ENCODE assay signal across 7 mouse cellular contexts in genomic region chr5:43807744-43808696, GRCm38 (mm10). TPM values are rescaled to one million over a fixed set of nuclear protein-coding genes. Genes with fewer than 3 reads are reported as not detected.
A peak's percentile ranks its signal among the peaks of the same experiment; 100 is the strongest.
DNase-seq lines count a peak whose midpoint lies in the region; ATAC-seq and TF ChIP-seq lines count a peak whose summit lies in the region.

No protein-coding gene starts in this region.

- peak overlapping the region; percentile 73 for H3K4me2 ChIP-seq in heart, embryonic 14.5 days (ENCODE audit: low read length)
- peak overlapping the region; percentile 76 for H3K4me2 ChIP-seq in kidney, postnatal 0 days (ENCODE audit: low read length)

- H3K9me3 ChIP-seq in forebrain, embryonic 10.5 days: no peaks in the 10 kb centered on the region
- H3K9me3 ChIP-seq in heart, embryonic 14.5 days (ENCODE audit: control insufficient read depth, low read length): no peaks in the 10 kb centered on the region
- H3K9me3 ChIP-seq in kidney, postnatal 0 days (replicated peaks; ENCODE audit: low read length): no peaks in the 10 kb centered on the region

- ATAC-seq in heart, embryonic 14.5 days (ENCODE audit: insufficient number of reproducible peaks, insufficient read depth, low FRiP score, low read depth): peak; percentile 80
- ATAC-seq in kidney, postnatal 0 days (replicated peaks; ENCODE audit: low FRiP score, low read depth): peak; percentile 96
- ATAC-seq in monocyte, adult 5-6 weeks (replicated peaks; ENCODE audit: insufficient number of reproducible peaks, low FRiP score, low TSS enrichment, poor library complexity, severe bottlenecking): peak; percentile 80

- H3K27ac ChIP-seq in forebrain, embryonic 10.5 days: peak overlapping the region; percentile 90
- H3K27ac ChIP-seq in heart, embryonic 14.5 days (replicated peaks in 1 of 2; ENCODE audit: control insufficient read depth in 1 of 2, insufficient read depth in 1 of 2, low read depth in 2 of 2, low read length in 2 of 2): peak overlapping the region; percentile 58 to 80
- H3K27ac ChIP-seq in kidney, postnatal 0 days: peak overlapping the region; percentile 70
- no peak overlapping the region for H3K27ac ChIP-seq in liver, adult 2 months (replicated peaks; ENCODE audit: insufficient read depth, low read depth, low read length)

- peak; percentile 96 for DNase-seq in brain, adult 2 months (ENCODE audit: low read depth, low spot score)
- DNase-seq in forebrain, embryonic 10.5 days (ENCODE audit: extremely low spot score, low spot score): peak; percentile 85
- peak; percentile 91 for DNase-seq in kidney, postnatal 0 days (ENCODE audit: low spot score)
- no peak for DNase-seq in liver, adult 2 months (ENCODE audit: extremely low read depth, low read depth, low spot score)
- peak; percentile 45 to 66 for DNase-seq in spleen, postnatal 14 days (ENCODE audit: low spot score in 2 of 2)

- peak overlapping the region; percentile 78 for H3K9ac ChIP-seq in heart, embryonic 14.5 days (ENCODE audit: low read length)
- H3K9ac ChIP-seq in kidney, postnatal 0 days (ENCODE audit: low read depth, low read length): peak overlapping the region; percentile 69
- H3K9ac ChIP-seq in liver, adult 2 months (ENCODE audit: low read depth, low read length): 0 out of 2 replicates have a peak overlapping the region, but pooled peaks have one; percentile 59

- no peak for TF ChIP-seq POLR2A in liver, adult 2 months (IDR thresholded peaks at IDR 0.05; ENCODE audit: extremely low read depth, insufficient read depth, low read length)

- H3K27me3 ChIP-seq in forebrain, embryonic 10.5 days (ENCODE audit: poor library complexity, severe bottlenecking): peaks cover 12% of the 10 kb centered on the region
- no peaks in the 10 kb centered on the region for H3K27me3 ChIP-seq in heart, embryonic 14.5 days (ENCODE audit: control insufficient read depth, insufficient read depth, low read length)
- H3K27me3 ChIP-seq in kidney, postnatal 0 days (ENCODE audit: insufficient read depth, low read length): no peaks in the 10 kb centered on the region
- H3K27me3 ChIP-seq in liver, adult 2 months (ENCODE audit: control insufficient read depth, insufficient read depth, low read length): 0 out of 2 replicates have a peak, but pooled peaks cover 2% of the 10 kb centered on the region

- no peaks in the 10 kb centered on the region for H3K79me2 ChIP-seq in liver, adult 2 months (ENCODE audit: control insufficient read depth, insufficient read depth, low read length)

- TF ChIP-seq CTCF in kidney, postnatal 0 days (IDR thresholded peaks at IDR 0.05; ENCODE audit: low read depth): no peak
- no peak for TF ChIP-seq CTCF in liver, adult 2 months (IDR thresholded peaks at IDR 0.05; ENCODE audit: low read depth, low read length)

- H3K4me1 ChIP-seq in forebrain, embryonic 10.5 days: peaks cover 13% of the 10 kb centered on the region
- peaks cover 0 to 2% of the 10 kb centered on the region in 2 experiments; a peak in 2 of 4 replicates for H3K4me1 ChIP-seq in heart, embryonic 14.5 days (ENCODE audit: control insufficient read depth in 2 of 2, insufficient read depth in 2 of 2, low read length in 2 of 2)
- peaks cover 4% of the 10 kb centered on the region; the same call in 1 of the 2 replicates for H3K4me1 ChIP-seq in kidney, postnatal 0 days (replicated peaks; ENCODE audit: insufficient read depth, low read length)
- no peaks in the 10 kb centered on the region for H3K4me1 ChIP-seq in liver, adult 2 months (ENCODE audit: control insufficient read depth, insufficient read depth, low read length)

- H3K4me3 ChIP-seq in forebrain, embryonic 10.5 days: peak overlapping the region; percentile 59
- H3K4me3 ChIP-seq in heart, embryonic 14.5 days (ENCODE audit: control insufficient read depth in 1 of 2, insufficient read depth in 1 of 2, low read depth in 1 of 2, low read length in 2 of 2): peak overlapping the region; percentile 44 to 76
- peak overlapping the region; percentile 42 for H3K4me3 ChIP-seq in kidney, postnatal 0 days (replicated peaks; ENCODE audit: low read depth, low read length)
- peak overlapping the region; percentile 29; the same call in 1 of the 2 replicates for H3K4me3 ChIP-seq in liver, adult 2 months (ENCODE audit: insufficient read depth, low read depth, low read length)

- 4% methylated on average over 48 of the region's 48 CpGs for WGBS in forebrain, embryonic 10.5 days
- WGBS in heart, embryonic 14.5 days: 4% methylated on average over 48 of the region's 48 CpGs
- WGBS in kidney, postnatal 0 days: 5% methylated on average over 48 of the region's 48 CpGs
- 7% methylated on average over 48 of the region's 48 CpGs for WGBS in liver, adult 2 months

- no peaks in the 10 kb centered on the region for H3K36me3 ChIP-seq in forebrain, embryonic 10.5 days (replicated peaks)
- H3K36me3 ChIP-seq in heart, embryonic 14.5 days (ENCODE audit: control insufficient read depth, insufficient read depth, low read length): no peaks in the 10 kb centered on the region
- H3K36me3 ChIP-seq in kidney, postnatal 0 days (ENCODE audit: insufficient read depth, low read length): no peaks in the 10 kb centered on the region
- no peaks in the 10 kb centered on the region for H3K36me3 ChIP-seq in liver, adult 2 months (ENCODE audit: control insufficient read depth, insufficient read depth, low read length)

RNA-seq across cellular contexts. Expression of gene Bst1, which starts 10.7 kb away (rescaled TPM):
- 0.12 TPM in 1 of 2 replicates, not detected in the other for polyA plus RNA-seq in forebrain, embryonic 10.5 days (2016; fragmentation: Nextera tagmentation; extraction: Ambion mirVana)
- 1.4 and 1.8 TPM in 2 replicates for polyA plus RNA-seq in heart, embryonic 14.5 days (2014; fragmentation: Nextera tagmentation; extraction: Ambion mirVana)
- 4.0 and 4.1 TPM in 2 replicates for polyA plus RNA-seq in kidney, postnatal 0 days (2015; fragmentation: Nextera tagmentation; extraction: Ambion mirVana)
- 0.18 and 0.20 TPM in 2 replicates for total RNA-seq in liver, adult 2 months (2014; rRNA removed)
- 0.16 and 0.47 TPM in 2 replicates for polyA plus RNA-seq in liver, adult 2 months (2012; rRNA removed)
- 3.8 to 8.0 TPM (median 3.8 TPM) in 3 replicates for total RNA-seq in monocyte, adult 5-6 weeks (2017)

RNA-seq across cellular contexts. Expression of gene Fbxl5, which starts 13.4 kb away (rescaled TPM):
- polyA plus RNA-seq in forebrain, embryonic 10.5 days (2016; fragmentation: Nextera tagmentation; extraction: Ambion mirVana): 57.7 and 58.4 TPM in 2 replicates
- polyA plus RNA-seq in heart, embryonic 14.5 days (2014; fragmentation: Nextera tagmentation; extraction: Ambion mirVana): 53.8 and 54.1 TPM in 2 replicates
- polyA plus RNA-seq in kidney, postnatal 0 days (2015; fragmentation: Nextera tagmentation; extraction: Ambion mirVana): 61.0 and 62.1 TPM in 2 replicates
- 38.9 and 41.8 TPM in 2 replicates for total RNA-seq in liver, adult 2 months (2014; rRNA removed)
- 13.2 and 17.4 TPM in 2 replicates for polyA plus RNA-seq in liver, adult 2 months (2012; rRNA removed)
- 126 to 151 TPM (median 147 TPM) in 3 replicates for total RNA-seq in monocyte, adult 5-6 weeks (2017)
